Mouse (Mus musculus) cerebellum, postnatal 25 days (tissue): ENCODE data around the gene Hpn.

Experiments used
- DNase-seq, 2 experiments: peaks; one replicate each; pipeline ENCODE4 v3.0.0; 2021; ENCODE audit warnings: mixed read lengths in 2 of 2

Gene Hpn

DNA sequence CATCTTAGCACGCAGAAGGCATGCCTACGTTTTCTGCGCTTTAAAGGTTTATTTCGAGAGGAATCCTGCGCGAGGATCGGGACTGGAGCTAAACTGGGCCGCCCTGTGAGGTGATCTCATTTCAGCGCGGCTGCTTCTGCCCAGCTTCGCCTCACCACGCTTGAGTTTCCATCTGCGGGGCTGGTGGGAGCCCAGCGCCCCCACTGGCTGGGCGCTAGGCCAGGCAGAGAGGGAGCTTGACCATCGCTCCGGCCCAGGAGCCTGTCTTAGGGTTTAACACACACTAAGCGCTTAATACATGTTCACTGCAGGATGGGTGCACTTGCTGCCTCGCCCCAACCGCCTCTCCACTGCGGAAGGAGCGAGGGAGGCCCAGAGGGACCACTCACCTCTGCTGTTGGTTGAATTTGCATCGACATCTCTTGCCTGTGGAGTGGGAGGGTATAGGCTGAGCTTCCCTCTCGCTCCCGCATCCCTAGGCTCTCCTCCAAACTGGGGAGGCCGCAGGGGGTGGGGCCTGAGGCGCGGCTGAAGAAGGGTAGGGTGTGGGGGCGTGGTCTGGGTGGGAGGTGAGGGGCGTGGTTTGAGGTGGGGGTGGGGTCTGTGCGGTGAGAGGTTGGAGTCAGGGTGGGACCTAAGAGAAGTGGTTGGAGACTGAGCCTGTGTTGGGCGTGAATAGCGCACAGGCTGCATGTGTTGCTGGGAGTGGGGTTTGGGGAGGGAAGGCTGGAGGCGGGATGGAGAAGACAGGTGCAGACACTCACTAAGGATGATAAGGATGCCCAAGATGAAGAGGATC is 62.3 kb downstream of the Hpn start:
- peak; percentile 92 to 95 for DNase-seq

- no peak for DNase-seq
These were observed 62.8 kb downstream of the Hpn start for GRCm38 (mm10) chr7:31052251-31052635.

DNA sequence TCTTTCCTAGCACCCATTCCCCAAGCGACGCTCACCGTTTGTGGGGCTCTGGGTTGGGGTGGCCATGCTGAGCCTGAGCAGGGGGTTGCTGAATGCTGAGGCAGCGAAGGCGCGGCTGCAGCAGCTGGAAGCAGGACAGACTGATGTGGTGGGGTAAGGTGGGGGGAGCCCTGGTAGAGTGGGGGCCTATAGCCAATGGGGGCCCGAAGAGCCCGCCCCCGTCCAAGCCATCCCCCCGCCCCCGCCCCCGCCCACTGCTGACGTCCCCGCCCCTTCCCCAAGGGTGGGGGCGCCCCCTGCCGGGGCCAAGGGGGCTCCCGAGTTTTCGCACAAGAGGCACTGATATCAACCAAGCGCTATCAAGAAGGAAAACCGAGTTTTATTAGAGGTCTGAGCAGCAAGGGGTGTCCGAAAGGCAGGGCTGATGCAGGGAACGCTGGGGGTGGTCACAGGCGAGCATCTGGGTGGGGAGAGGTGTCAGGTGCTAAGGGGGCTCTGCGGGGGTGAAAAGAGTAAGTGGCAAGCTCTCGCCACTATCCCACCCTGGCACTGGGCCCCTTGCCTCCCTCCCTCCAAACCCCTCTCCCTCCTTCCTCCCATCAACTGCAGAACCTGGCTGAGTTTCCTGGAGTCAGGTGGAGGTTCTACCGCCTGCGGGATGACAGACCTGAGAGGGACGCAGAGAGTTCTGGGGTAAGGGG is 63.6 kb downstream of the Hpn start, which contains the start of gene Fxyd7:
Fxyd7 (minus strand) TSS at position 147 of the 701 bp plus-strand sequence.
- peak; percentile 72 to 76 for DNase-seq

GRCm38 (mm10) chr7:31050921-31051320 is 64.2 kb downstream of the Hpn start:
- DNase-seq: peak; percentile 71 to 80

DNA sequence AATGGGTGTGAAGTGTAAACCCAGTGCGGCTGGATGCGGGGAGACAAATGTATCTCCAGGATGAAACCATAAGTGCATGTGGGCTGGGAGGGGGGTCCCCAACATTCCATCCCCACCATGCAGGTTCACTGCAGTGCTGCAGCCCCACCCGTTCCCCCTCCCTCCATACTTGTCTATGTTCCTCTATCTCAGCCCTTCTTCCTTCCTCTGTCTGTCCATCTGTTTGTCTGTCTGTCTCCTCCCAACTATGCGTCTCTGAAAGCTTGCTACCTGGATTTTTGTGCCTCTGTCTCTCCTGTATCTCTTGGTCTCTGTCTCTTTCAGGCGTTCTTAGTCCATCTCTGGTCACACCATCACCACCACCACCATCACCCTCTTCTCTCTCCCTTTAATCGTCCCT is 64.6 kb downstream of the Hpn start:
- DNase-seq: peak in 1 of 2 experiments; percentile 39

- DNase-seq: peak in 1 of 2 experiments; percentile 71
These were observed 65.2 kb downstream of the Hpn start for GRCm38 (mm10) chr7:31049846-31050281.

DNA sequence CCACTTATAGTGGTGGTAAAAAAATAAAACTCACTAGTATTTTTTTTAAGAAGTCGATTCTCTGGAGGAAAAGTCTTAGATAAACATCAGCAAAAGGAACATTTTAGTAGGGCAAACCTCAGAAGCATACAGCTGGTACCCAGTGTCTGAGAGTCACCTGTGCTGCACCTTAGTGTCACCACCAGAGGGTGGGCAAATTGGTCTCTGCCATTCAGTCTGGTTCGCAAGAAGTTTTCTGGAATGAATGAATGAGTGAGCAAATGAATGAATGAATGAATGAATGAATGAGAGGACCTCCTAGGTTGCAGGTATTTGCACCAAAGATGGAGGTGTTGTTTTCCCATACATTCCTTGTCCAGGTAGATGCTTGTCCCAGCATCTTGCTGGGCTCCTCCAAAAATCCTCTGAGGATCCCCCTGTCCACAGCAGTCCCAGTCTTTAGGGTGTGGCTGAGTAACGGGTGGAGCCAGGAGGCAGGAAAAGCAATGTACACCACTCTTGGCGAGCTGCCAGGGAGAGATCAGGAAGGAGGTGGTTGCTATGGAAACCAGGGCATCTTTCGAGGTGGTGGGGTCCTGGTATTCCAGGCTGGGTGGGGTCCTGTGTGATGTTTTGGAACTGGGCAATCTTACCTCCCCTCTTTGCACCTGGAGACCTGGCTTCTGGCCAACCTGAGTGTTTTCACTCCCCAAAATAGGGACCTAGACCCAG is 65.8 kb downstream of the Hpn start:
- DNase-seq: peak; percentile 80 to 87
